Mouse (Mus musculus) lung, adult 2 months (tissue): ENCODE data around the gene Helz2.

Experiments
- CTCF ChIP-seq: fragments of 200-500 bp; IDR thresholded peaks from 2 replicates; pipeline ENCODE4 v1.5.1; 2011; ENCODE audit warnings: mild to moderate bottlenecking, low read length, control low read depth; ENCODE audit not compliant: insufficient read depth
- POLR2A ChIP-seq: fragments of 200-500 bp; IDR thresholded peaks from 2 replicates; pipeline ENCODE4 v1.6.1; 2011; ENCODE audit warnings: low read depth, mild to moderate bottlenecking, control low read depth, low read length, borderline replicate concordance; ENCODE audit errors: extremely low read depth

DNA sequence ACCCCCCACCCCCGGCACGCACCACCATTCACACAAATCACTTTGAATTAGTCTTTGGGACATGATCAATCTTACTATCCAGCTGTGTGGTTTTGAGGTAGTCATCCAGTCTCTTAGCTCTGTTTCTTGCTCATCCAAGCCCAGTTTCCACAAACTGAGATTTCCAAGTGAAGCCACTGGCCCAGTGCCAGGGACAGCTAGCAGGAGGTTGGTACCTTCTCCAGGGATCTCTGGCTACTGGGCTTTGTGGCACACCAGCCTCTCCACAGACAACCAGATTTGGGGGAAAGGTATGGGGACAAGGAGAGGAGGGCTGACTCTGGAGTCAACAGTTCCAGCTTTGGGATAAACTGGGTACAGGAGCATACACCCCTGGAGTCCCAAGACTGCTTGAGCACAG lies 21.5 kb downstream of the Helz2 start:
- TF ChIP-seq CTCF (no peak), POLR2A (no peak)
